Comparison of ENCODE assay signal across 9 mouse cellular contexts in the genomic region with DNA sequence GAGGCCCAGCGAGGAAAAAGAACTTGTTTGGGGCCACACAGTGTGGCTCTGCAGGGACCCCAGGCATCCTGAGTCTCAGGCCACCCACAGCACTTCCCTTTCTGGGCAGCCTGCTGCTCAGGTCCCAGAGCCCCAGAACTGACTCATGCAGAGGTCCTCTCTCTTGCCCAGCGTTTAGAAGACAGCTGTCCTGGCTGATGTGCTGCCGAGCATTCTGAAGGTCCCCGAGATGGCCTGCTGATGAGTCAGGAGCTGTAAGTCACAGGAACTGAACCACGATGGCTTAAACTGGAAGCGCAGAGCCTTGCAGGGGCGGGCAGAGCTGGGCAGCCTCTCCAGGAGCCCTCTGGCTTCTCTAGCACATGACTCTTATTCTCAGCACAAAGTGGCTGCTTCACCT. TPM values are rescaled to one million over a fixed set of nuclear protein-coding genes. Genes with fewer than 3 reads are reported as not detected.
A peak's percentile ranks its signal among the peaks of the same experiment; 100 is the strongest.
DNase-seq lines count a peak whose midpoint lies in the region; ATAC-seq lines count a peak whose summit lies in the region.
"Had no signal": no experiment of that assay in that cellular context is flagged by ENCODE, and none has a peak within 500 bp of the region (broad histone marks: within the 10 kb centered on the region; RNA-seq: fewer than 3 reads in every experiment).

No protein-coding gene starts in this region.

- ATAC-seq in embryonic facial prominence, embryonic 13.5 days (ENCODE audit: insufficient number of reproducible peaks, insufficient read depth, low FRiP score, low TSS enrichment, low read depth) = no peak
- ATAC-seq in erythroblast, adult 5-6 weeks (replicated peaks; ENCODE audit: low FRiP score, poor library complexity, severe bottlenecking) = no peak

- no peak overlapping the region for H3K4me3 ChIP-seq in heart, embryonic 10.5 days
- no peak overlapping the region for H3K4me3 ChIP-seq in embryonic facial prominence, embryonic 13.5 days
- H3K4me3 ChIP-seq: neural tube, embryonic 12.5 days had no signal

- intact Hi-C loops in heart, postnatal 36 days (cut with DNase I) = no loop called here
- intact Hi-C loops in left cerebral cortex, postnatal 36 days (cut with DNase I) = no loop called here

- peak overlapping the region; percentile 36; the same call in 1 of the 2 replicates for H3K9ac ChIP-seq in embryonic facial prominence, embryonic 13.5 days
- H3K9ac ChIP-seq: neural tube, embryonic 12.5 days had no signal

- no peak overlapping the region for H3K4me2 ChIP-seq in embryonic facial prominence, embryonic 13.5 days
- H3K4me2 ChIP-seq: neural tube, embryonic 12.5 days had no signal

- no peaks in the 10 kb centered on the region for H3K9me3 ChIP-seq in heart, embryonic 10.5 days
- no peaks in the 10 kb centered on the region for H3K9me3 ChIP-seq in embryonic facial prominence, embryonic 13.5 days
- H3K9me3 ChIP-seq: neural tube, embryonic 12.5 days had no signal

- peaks cover 8% of the 10 kb centered on the region for H3K4me1 ChIP-seq in heart, embryonic 10.5 days
- H3K4me1 ChIP-seq in embryonic facial prominence, embryonic 13.5 days = peaks cover 15% of the 10 kb centered on the region
- H3K4me1 ChIP-seq: neural tube, embryonic 12.5 days had no signal

- no peaks in the 10 kb centered on the region for H3K27me3 ChIP-seq in heart, embryonic 10.5 days (ENCODE audit: insufficient read depth, poor library complexity, severe bottlenecking)
- no peaks in the 10 kb centered on the region for H3K27me3 ChIP-seq in embryonic facial prominence, embryonic 13.5 days
- H3K27me3 ChIP-seq: neural tube, embryonic 12.5 days had no signal

- DNase-seq in heart, adult 11 months = peak; percentile 98
- DNase-seq in heart, embryonic 10.5 days (ENCODE audit: low spot score) = no peak
- DNase-seq in 416B (ENCODE audit: low read depth) = peak; percentile 78
- DNase-seq in heart, postnatal 36 days = peak; percentile 28 to 35
- no peak for DNase-seq in ovary, postnatal 36 days (ENCODE audit: low spot score)
- no peak for DNase-seq in left cerebral cortex, postnatal 36 days (ENCODE audit: low spot score in 2 of 2)

- H3K36me3 ChIP-seq in heart, embryonic 10.5 days = no peaks in the 10 kb centered on the region
- H3K36me3 ChIP-seq in embryonic facial prominence, embryonic 13.5 days = no peaks in the 10 kb centered on the region
- H3K36me3 ChIP-seq: neural tube, embryonic 12.5 days had no signal

- 32% methylated on average over 7 of the region's 7 CpGs for WGBS in heart, embryonic 10.5 days
- 31% methylated on average over 7 of the region's 7 CpGs for WGBS in embryonic facial prominence, embryonic 13.5 days

- H3K27ac ChIP-seq in heart, embryonic 10.5 days = no peak overlapping the region
- 0 out of 2 replicates have a peak overlapping the region, but pooled peaks have one; percentile 34 for H3K27ac ChIP-seq in embryonic facial prominence, embryonic 13.5 days
- H3K27ac ChIP-seq: neural tube, embryonic 12.5 days had no signal

RNA-seq across cellular contexts. Expression of a gene that starts 13.6 kb away (rescaled TPM):
- 1.00 and 2.2 TPM in 2 replicates for polyA plus RNA-seq in heart, embryonic 10.5 days (2016; fragmentation: Nextera tagmentation; extraction: Ambion mirVana)
- 3.5 and 4.0 TPM in 2 replicates for polyA plus RNA-seq in embryonic facial prominence, embryonic 13.5 days (2015; fragmentation: Nextera tagmentation; extraction: Ambion mirVana)
- total RNA-seq in heart, postnatal 36 days (2021) = 1 to 10 TPM; 4.6 to 5.6 TPM
- total RNA-seq in erythroblast, adult 5-6 weeks (2015; ENCODE audit: low replicate concordance) = not detected in 2 replicates
- total RNA-seq in erythroblast, adult 5-6 weeks (2017; ENCODE audit: low replicate concordance) = not detected in 2 replicates
- total RNA-seq in left cerebral cortex, postnatal 36 days (2021) = 10 to 100 TPM; 17.9 to 21.3 TPM

Comparison
In these comparisons a context has a peak if more than half of its experiments do, and no peak if none do; other contexts are left out.
1. DNase-seq: peak in heart, adult 11 months (single experiment), 416B (single experiment) and heart, postnatal 36 days (2 of 2); none in heart, embryonic 10.5 days (single experiment), ovary, postnatal 36 days (single experiment) and left cerebral cortex, postnatal 36 days (0 of 2).
2. RNA of a gene that starts 13.6 kb away (total RNA-seq): 17.9 to 21.3 TPM in left cerebral cortex, postnatal 36 days and 4.6 to 5.6 TPM in heart, postnatal 36 days; not detected in erythroblast, adult 5-6 weeks; every median in the first group is over 4 times any median in the second.